Mouse (Mus musculus): ENCODE measurements around the gene Mta1. TPM values are rescaled to one million over a fixed set of nuclear protein-coding genes. Genes with fewer than 3 reads are reported as not detected.

The Mta1 gene
- total RNA-seq, 2 experiments from 2014 or later: 36.2 to 41.5 TPM

DNA sequence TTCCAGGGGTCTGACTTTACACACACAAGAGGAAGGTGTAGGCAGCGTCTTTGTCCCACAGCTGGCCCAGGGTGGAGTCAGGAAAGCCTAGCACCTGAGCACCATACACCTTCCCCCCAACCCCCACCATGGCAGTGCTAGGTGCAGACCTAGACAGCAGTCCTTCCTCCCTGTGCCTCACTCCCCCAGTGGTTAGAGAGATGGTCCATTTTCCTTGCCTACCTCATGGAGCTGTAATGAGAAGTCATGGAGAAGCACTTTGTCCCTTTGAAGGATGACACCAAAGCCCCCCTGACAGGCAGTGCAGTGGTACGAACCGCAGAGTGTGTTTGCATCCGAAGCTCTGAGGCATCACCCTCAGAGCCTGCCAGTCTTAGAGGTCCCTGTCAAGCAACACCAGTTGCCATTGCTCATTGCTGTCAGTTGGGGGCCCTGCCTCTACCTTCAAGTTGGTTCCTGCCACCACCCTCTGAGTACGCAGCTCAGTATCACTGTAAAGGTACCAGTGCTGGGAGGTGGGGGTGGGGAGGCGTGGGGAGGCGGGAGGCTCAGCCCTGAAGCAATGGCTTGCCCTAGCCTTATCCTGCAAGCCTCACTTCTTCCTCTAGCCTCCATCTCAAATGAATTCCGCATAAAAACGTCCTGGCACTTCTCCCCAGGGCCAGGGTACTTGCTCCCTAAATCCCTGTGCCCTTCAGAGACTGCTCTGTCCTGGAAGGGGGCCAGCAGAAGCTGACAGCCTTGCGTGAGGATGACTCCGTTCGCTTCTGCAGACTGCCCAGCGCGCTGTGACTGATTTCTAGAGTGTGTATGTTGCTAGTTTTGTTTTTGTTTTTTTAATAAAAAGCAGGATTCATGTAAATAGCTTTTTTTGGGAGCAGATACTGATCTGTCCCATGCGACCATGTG, 24.4 kb upstream of the Mta1 start:
- H3K4me3 ChIP-seq: peak overlapping the region; percentile 85
- TF ChIP-seq CTCF (IDR thresholded peaks at IDR 0.05): 0 out of 2 replicates have a peak, but pooled peaks have one; percentile 4
- peak; percentile 53 for DNase-seq
- H3K27ac ChIP-seq: peak overlapping the region; percentile 93
- intact Hi-C loops (cut with DNase I): loop anchor here (2.0 kb wide), 1 partner anchor 69 kb away; no protein-coding TSS in a partner anchor

DNA sequence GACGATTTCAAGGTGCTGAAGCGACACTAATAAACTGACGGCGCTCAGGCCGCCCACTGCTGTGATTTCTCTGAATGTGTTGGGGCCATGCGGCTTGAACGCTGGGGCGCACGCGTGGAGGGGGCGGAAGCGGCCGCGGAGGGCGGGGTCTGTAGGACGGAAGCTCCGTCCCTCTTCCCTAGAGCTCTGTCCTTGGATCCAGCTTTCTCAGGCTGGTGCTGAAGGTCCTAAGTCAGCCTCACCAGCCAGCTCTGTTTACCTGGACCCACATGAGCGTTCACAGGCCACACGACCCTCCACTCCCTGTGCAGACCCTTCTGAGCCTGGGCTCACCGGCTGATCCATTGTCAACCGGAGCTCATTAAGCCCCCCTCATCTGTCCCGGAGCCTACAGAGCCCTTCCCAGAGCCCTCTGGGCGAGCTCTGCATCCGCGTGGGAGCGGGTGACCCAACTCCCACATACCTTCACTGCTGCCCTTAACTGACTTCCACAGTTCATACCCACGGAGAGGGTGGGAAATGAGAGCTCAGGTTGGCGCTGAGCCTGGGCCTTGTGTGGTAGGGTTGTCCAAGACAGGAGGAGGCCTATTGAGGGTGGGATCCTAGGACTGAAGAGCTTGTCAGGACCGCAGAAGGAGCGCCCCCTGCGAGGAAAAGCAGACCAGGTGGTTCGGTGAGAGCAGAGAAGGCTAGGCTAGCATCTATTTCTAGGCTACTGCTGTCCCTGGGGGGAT, 23.6 kb upstream of the Mta1 start, which contains the start of gene Tex22:
TSS of gene Tex22 (plus strand) at position 174 of the 734 bp plus-strand sequence.
- intact Hi-C loops (cut with DNase I): loop anchor here (2.0 to 5.0 kb wide), 2 partner anchors 70 to 117 kb away; no protein-coding TSS in a partner anchor
- peak within 1 kb of the TSS; percentile 85 for H3K4me3 ChIP-seq
- DNase-seq: peak; percentile 92
- no peak for TF ChIP-seq CTCF (IDR thresholded peaks at IDR 0.05)
- peak within 1 kb of the TSS; percentile 93 for H3K27ac ChIP-seq

DNA sequence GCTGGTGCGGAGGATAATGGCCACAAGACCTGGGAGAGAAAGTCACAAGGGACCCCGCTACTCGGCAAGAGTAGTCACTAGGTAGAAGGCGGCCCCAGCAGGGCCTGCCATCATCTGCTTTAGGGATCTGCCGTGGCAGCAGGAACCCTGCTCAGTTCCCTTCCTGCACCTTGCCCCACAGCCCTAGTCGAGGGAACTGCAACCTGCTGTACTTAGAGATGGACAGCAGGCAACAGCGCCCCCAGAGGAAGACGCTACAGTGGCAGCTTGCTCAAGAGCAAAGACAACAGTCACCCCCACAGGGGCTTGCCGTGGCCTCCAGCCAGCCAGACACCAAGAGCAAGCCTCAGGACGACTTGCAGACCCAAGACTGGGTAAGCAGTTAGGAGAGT, 23.0 kb upstream of the Mta1 start:
- peak; percentile 89 for DNase-seq
- TF ChIP-seq CTCF (IDR thresholded peaks at IDR 0.05): peak; percentile 99; the same call in 1 of the 2 replicates
- Histone ChIP-seq H3K4me3 (peak overlapping the region; percentile 85), H3K27ac (peak overlapping the region; percentile 93)
- intact Hi-C loops (cut with DNase I): loop anchor here (2.0 to 5.0 kb wide), 2 partner anchors 70 to 118 kb away; no protein-coding TSS in a partner anchor

DNA sequence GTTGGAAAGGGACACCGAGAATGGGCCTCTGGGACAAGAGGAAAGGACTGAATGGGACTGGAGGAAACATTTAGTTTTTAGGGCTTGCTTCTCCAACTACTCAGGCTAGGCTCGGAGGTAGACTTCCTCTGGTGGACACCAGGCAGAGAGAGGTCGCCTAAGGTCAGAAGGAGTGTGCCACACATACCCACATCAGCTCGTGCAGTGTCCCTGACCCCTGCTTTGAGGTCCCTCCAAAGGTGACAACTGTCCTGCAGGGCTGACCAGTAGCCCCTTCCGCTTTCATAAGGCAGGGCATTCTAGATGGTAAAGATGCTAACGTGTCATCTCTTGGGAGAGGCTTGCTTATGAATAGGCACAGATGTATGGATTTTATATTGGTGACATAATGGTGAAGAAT, 22.6 kb upstream of the Mta1 start:
- no peak for TF ChIP-seq CTCF (IDR thresholded peaks at IDR 0.05)
- intact Hi-C loops (cut with DNase I): loop anchor here (2.0 to 5.0 kb wide), 2 partner anchors 71 to 118 kb away; no protein-coding TSS in a partner anchor

DNA sequence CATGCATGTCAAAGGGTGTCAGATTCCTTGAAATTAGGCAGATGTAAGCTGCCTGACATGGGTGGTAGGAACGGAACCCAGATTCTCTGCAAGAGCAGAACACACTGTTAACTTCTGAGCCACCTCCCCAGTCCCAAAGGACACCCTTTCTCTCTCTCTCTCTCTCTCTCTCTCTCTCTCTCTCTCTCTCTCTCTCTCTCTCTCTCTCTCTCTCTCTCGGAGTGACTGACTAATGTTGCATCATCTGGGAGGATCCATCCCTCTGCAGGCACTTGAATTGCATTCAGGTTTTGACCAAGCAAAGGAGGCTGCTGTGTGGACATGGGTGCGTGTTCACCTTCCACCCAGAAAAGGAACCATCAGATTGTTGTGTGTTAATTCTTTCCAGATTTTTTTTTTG, 10.8 kb upstream of the Mta1 start:
- no peak overlapping the region for H3K4me3 ChIP-seq
- no peak for TF ChIP-seq CTCF (IDR thresholded peaks at IDR 0.05)
- H3K27ac ChIP-seq: no peak overlapping the region
- intact Hi-C loops (cut with DNase I): no loop called here
- DNase-seq: peak; percentile 8

More for the DNA sequence above, 22.6 kb upstream of the Mta1 start:
- peak overlapping the region; percentile 93 for H3K27ac ChIP-seq
- no peak for DNase-seq
- H3K4me3 ChIP-seq: peak overlapping the region; percentile 85; the same call in 1 of the 2 replicates

DNA sequence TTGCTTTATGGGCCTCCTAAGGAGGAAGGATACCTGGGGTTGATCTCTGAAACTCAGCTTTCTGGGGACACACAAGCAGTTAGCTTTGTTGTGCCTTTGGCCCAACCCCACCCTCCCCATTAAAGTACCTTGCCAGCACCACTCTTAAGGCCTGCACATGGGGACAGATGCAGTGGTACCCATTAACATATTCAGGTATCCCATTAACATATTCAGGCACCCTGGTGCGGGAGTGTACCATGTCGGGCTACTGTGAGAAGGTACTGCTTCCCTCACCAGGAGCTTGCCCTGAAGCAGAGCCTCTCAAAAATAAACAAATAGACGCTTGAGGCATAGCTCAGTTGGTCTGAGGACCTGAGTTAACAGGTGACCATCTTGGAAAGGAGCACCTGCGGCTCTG, 10.1 kb upstream of the Mta1 start:
- intact Hi-C loops (cut with DNase I): no loop called here
- no peak overlapping the region for H3K4me3 ChIP-seq
- no peak for TF ChIP-seq CTCF (IDR thresholded peaks at IDR 0.05)
- H3K27ac ChIP-seq: no peak overlapping the region
- DNase-seq: no peak

DNA sequence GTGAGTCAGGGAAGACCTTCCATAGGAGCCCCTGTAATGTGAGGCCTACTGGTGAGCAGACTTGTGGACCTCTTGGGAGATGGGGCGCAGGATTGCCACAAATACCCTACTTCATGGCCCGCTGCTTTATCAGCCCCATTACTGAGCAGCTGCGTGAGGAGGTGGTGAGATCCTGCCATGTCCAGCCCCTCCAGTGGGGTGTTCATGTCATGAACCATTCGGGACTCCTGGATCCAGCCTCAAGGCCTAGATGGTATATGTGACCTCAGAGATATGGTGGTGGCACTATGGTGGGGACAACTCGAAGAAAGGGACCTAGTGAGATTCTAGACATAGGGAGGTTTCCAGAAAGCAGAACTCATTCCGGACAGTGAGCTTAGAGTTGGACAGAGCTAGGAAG, 9.0 kb upstream of the Mta1 start:
- intact Hi-C loops (cut with DNase I): no loop called here
- TF ChIP-seq CTCF (IDR thresholded peaks at IDR 0.05): no peak
- peak; percentile 4 for DNase-seq
- no peak overlapping the region for H3K27ac ChIP-seq
- no peak overlapping the region for H3K4me3 ChIP-seq

DNA sequence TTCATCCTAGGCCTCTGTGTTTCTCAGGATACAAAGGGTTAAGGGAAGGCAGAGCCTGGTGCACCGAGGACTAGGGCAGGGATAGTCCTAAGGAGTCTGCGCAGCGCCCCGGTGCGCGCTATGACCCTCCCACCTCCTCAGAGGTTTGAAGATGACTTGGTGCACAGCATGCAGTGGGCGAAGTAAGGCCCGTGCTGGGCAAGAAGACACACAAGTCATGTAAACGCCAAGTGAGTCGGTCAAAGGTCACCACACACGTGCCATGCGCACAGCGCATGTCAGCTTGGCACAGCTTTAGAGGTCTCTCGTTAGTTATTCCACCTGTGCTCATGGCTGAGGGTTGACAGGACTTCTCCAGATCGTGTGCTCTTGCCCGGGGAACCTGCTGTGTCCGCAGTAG, 8.0 kb upstream of the Mta1 start:
- no peak for TF ChIP-seq CTCF (IDR thresholded peaks at IDR 0.05)
- H3K27ac ChIP-seq: no peak overlapping the region
- intact Hi-C loops (cut with DNase I): no loop called here
- H3K4me3 ChIP-seq: no peak overlapping the region
- peak; percentile 8 for DNase-seq

DNA sequence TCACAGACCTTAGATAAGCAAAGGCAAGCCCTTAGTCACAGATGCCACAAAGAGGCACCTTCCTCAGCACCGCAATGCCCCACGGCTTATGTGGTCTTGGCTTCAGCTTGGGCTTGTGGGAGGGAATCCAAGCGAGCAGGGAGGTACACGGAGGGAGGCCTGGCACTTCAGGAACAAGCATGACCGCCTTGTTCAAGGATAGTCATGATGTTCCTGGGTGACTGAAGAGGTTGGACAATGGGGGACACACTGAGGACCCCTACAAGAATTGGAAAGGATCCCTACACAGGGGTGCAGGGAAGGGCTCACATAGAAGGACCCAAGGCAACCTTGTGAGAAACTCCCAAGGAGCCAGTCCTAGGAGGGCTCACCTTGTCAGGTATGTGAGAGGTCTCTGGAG, 1.0 kb upstream of the Mta1 start:
- Histone ChIP-seq H3K4me3 (no peak overlapping the region), H3K27ac (no peak overlapping the region)
- intact Hi-C loops (cut with DNase I): no loop called here
- TF ChIP-seq CTCF (IDR thresholded peaks at IDR 0.05): no peak
- DNase-seq: no peak

DNA sequence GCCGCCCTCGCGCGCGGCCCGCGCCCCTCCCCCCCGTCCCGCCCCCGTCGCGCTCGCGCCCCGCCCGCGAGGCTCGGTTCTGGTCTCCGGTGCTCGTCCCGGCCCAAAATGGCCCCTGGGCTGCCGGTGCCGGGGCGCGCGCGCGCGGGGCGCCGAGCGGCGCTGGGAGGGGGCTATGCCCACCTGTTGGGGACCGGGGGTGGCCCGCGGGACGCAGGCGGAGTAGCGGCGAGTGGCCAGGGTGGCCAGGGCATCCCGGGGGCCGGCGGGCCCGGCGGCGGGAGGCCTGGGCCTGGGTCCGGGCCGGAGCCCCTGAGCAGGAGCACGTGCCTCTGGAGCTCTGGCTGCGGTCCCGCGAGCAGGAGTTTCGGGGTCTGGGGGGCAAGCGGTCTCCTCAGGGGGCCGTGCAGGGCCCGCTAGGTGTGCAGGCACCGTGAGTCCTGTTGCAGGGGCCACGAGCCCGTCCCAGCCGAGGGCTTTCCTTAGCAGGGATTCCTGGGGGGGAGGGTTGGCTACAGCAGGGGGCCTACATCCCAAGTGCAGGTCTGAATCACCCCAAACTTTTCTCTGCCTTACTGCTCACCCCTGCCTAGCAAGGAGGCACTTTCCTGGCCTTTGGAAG, 563 bp downstream of the Mta1 start:
- intact Hi-C loops (cut with DNase I): no loop called here
- peak; percentile 59 for DNase-seq
- Histone ChIP-seq H3K27ac (peak overlapping the region; percentile 85), H3K4me3 (peak overlapping the region; percentile 95)
- no peak for TF ChIP-seq CTCF (IDR thresholded peaks at IDR 0.05)

DNA sequence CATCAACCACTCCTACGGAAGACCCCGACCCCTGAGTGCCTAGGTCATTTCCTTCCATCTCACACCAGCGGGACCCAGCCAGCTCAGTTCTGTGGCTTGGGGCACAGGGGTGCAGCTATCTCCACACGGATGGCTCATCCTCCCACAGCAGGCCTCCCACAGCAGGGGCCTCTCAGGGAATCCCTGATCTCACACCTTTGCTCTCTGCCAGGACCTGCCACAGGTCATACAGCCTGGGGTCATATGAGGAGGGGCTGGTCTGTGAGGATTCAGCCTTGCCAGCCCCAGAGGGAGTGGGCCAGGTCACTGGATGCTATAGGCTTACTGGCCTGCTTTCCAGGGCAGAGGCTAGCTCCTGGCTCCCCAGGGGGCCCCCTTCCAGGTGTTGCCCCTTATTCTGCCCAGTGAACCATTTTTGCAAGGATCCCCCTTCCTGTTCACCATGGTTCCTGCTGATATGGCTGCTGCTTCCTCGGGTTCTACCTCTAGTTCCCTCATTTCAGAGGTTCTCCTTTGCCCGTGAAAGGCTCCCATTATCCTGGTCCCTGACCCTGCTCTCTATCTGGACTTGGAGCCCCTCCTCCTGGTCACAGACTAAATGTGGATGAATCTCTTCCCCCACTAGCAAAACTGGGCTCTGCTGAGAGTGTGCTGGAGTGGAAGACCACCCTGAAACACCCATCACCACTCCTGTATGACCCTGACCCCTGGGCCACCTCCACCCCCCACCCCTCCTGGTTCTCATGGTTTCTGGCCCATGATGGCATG, 1.6 kb downstream of the Mta1 start:
- intact Hi-C loops (cut with DNase I): loop anchor here (5.0 to 10.0 kb wide), 2 partner anchors 92 to 225 kb away; no protein-coding TSS in a partner anchor
- DNase-seq: peak; percentile 23

More for the DNA sequence above, 1.6 kb downstream of the Mta1 start:
- Histone ChIP-seq H3K27ac (peak overlapping the region; percentile 85), H3K4me3 (peak overlapping the region; percentile 95)
- no peak for TF ChIP-seq CTCF (IDR thresholded peaks at IDR 0.05)
